Mouse (Mus musculus) hindbrain, embryonic 14.5 days (tissue): ENCODE measurements around the gene Trit1. TPM values are rescaled to one million over a fixed set of nuclear protein-coding genes. Genes with fewer than 3 reads are reported as not detected.

ENCODE experiments used
- ATAC-seq: fragments of 200-750 bp; cut with Nextera tagmentation; 2 replicates; pipeline ENCODE4 v1.8.0; 2017; ENCODE audit warnings: moderate number of reproducible peaks, mild to moderate bottlenecking, moderate TSS enrichment, moderate library complexity; ENCODE audit not compliant: low FRiP score
- DNase-seq: peaks from one replicate; pipeline ENCODE4 v3.0.0-alpha.2; 2015; ENCODE audit warnings: low spot score
- H3K27ac ChIP-seq: fragments of 300-500 bp; sonication (generic); 2 replicates; pipeline ENCODE4 v1.5.1; 2014; ENCODE audit warnings: mild to moderate bottlenecking, moderate library complexity
- H3K27me3 ChIP-seq: fragments of 300-500 bp; sonication (generic); 2 replicates; pipeline ENCODE4 v1.6.1; 2014; ENCODE audit warnings: mild to moderate bottlenecking, low read length, mixed read lengths; ENCODE audit not compliant: control insufficient read depth, insufficient read depth
- H3K36me3 ChIP-seq: fragments of 300-500 bp; sonication (generic); replicated peaks from 2 replicates; pipeline ENCODE4 v1.6.1; 2014; ENCODE audit not compliant: control insufficient read depth, insufficient read depth
- H3K4me1 ChIP-seq: fragments of 300-500 bp; sonication (generic); replicated peaks from 2 replicates; pipeline ENCODE4 v1.6.1; 2014; ENCODE audit warnings: antibody characterized with exemption, low read length, mixed read lengths; ENCODE audit not compliant: control insufficient read depth, insufficient read depth
- H3K4me2 ChIP-seq: fragments of 300-500 bp; sonication (generic); replicated peaks from 2 replicates; pipeline ENCODE4 v1.6.1; 2014; ENCODE audit warnings: mild to moderate bottlenecking, moderate library complexity
- H3K4me3 ChIP-seq: fragments of 300-500 bp; sonication (generic); replicated peaks from 2 replicates; pipeline ENCODE4 v1.5.1; 2014; ENCODE audit warnings: mild to moderate bottlenecking, low read length
- H3K9ac ChIP-seq: fragments of 300-500 bp; sonication (generic); 2 replicates; pipeline ENCODE4 v1.6.1; 2014
- H3K9me3 ChIP-seq: fragments of 300-500 bp; sonication (generic); 2 replicates; pipeline ENCODE4 v1.6.1; 2016; ENCODE audit warnings: low read length; ENCODE audit not compliant: control insufficient read depth
- WGBS: fragments of 180-500 bp; shearing (Covaris S2); extraction: QIAGEN DNeasy Blood & Tissue Kit; methylation state at CpG from one replicate; pipeline ENCODE4 v1.1.7; 2014; 5-methylcytosine and 5-hydroxymethylcytosine counted together
- polyA plus RNA-seq: library from polyadenylated mRNA; unstranded; fragments of >200 nt; fragmentation: Nextera tagmentation; extraction: Ambion mirVana; gene quantifications from 2 replicates; pipeline ENCODE4 v1.2.1, GENCODE M21; 2014

The Trit1 gene
- polyA plus RNA-seq, 1 experiment from 2014 or later, result 24.6 TPM

DNA sequence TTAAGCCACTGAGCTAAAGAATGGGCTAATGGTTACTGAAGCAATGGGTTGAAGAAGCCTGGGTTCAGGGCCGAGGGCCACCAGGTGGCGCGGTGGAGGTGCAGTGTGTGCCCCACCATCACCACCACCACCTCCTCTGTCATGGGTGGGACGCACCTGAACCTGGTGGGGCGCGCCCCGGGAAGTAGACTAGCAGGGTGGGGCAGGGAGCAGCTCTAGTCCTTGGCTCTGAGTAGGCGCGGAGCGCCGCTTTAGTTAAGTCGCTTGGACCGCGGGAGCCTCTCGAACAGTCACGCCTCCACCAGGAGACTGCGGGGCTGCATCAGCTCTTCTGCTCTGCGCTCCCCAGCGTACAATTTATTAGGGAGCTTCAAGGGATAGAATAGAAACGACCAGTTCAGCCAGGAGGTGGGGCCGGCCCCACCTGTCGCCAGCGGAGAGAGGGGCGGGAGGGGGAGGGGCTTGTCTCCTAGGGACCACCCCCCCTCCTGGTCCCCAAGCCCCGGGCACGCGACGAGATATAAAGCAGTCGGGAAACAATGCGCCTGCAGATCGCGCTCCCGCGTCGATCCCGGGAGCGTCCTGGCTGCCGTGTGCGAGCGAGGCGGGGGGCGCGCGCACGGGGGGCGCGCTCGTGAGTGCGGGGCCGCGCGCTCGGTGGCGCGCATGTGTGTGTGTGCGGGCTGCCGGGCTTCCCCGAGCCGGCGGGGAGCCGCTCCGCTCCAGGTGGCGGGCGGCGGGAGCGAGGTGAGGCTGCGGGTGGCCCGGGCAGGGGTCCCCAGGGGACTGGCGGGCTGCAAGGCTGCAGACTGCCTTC, 20.8 kb upstream of the Trit1 start, which contains the start of gene Mycl:
Gene Mycl (plus strand): TSS at position 249 of the 817 bp plus-strand sequence.
- peak within 1 kb of the TSS; percentile 89 for H3K4me3 ChIP-seq
- H3K27ac ChIP-seq, result peak within 1 kb of the TSS; percentile 91
- peaks cover 36% of the 10 kb centered on the region for H3K4me1 ChIP-seq
- H3K4me2 ChIP-seq, result peak within 1 kb of the TSS; percentile 73
- DNase-seq (peak; percentile 93), ATAC-seq (peak; percentile 81)
- under 1% methylated on average over 58 of the region's 69 CpGs for WGBS
- H3K36me3 ChIP-seq, result peaks cover 9% of the 10 kb centered on the region
- H3K27me3 ChIP-seq, result no peaks in the 10 kb centered on the region
- H3K9me3 ChIP-seq, result no peaks in the 10 kb centered on the region
- H3K9ac ChIP-seq, result peak within 1 kb of the TSS; percentile 95

DNA sequence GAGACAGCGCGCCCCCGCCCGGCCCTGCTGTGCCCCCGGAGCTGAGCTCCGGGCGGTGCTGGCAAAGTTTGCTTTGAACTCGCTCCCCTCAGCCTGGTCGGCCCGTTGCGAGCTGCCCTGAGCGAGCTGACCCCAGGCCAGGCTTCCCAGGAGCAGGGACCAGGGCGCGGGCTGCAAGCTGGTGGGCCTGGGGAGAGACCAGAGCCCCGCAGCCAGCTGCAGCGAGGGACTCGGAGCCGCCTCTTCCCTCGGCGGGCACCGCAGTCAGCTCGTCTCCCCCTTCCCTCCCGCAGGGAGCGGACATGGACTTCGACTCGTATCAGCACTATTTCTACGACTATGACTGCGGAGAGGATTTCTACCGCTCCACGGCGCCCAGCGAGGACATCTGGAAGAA, 20.2 kb upstream of the Trit1 start:
- peaks cover 15% of the 10 kb centered on the region for H3K36me3 ChIP-seq
- ATAC-seq (no peak; the same call in 1 of the 2 replicates), DNase-seq (no peak)
- under 1% methylated on average over 28 of the region's 32 CpGs for WGBS
- peak overlapping the region; percentile 95 for H3K9ac ChIP-seq
- peaks cover 42% of the 10 kb centered on the region for H3K4me1 ChIP-seq
- no peaks in the 10 kb centered on the region for H3K9me3 ChIP-seq
- peak overlapping the region; percentile 91 for H3K27ac ChIP-seq
- peak overlapping the region; percentile 73 for H3K4me2 ChIP-seq
- peak overlapping the region; percentile 89 for H3K4me3 ChIP-seq
- H3K27me3 ChIP-seq, result no peaks in the 10 kb centered on the region

DNA sequence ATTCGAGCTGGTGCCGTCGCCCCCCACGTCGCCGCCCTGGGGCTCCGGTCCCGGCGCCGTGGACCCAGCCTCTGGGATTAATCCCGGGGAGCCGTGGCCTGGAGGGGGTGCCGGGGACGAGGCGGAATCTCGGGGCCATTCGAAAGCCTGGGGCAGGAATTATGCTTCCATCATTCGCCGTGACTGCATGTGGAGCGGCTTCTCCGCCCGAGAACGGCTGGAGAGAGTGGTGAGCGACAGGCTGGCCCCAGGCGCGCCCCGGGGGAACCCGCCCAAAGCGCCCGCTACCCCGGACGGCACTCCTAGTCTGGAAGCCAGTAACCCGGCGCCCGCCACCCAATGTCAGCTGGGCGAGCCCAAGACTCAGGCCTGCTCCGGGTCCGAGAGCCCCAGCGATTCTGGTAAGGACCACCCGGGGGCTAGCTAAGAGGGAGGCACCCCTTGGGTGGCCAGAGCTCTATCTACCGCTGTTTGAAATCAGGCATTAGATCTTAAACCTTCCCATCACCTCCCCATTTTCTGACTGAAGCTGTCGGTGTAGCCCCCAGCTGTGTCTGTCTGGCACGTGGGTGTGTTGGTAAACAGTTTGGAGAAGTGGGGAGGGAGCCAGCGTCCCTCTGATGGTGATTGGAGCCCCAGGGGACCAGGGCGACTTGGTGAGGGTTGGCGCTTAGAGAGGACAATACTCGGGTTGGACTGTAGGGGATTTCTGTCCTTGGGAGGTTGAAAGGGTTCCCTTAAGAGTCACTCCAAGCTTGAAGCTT, 19.6 kb upstream of the Trit1 start:
- no peaks in the 10 kb centered on the region for H3K27me3 ChIP-seq
- H3K9ac ChIP-seq, result peak overlapping the region; percentile 95
- ATAC-seq (peak; percentile 5; the same call in 1 of the 2 replicates), DNase-seq (peak; percentile 56)
- WGBS, result 0% methylated on average over 43 of the region's 47 CpGs
- H3K36me3 ChIP-seq, result peaks cover 21% of the 10 kb centered on the region
- no peaks in the 10 kb centered on the region for H3K9me3 ChIP-seq
- H3K27ac ChIP-seq, result peak overlapping the region; percentile 91
- H3K4me1 ChIP-seq, result peaks cover 45% of the 10 kb centered on the region
- H3K4me3 ChIP-seq, result peak overlapping the region; percentile 89
- peak overlapping the region; percentile 73 for H3K4me2 ChIP-seq

- ATAC-seq, result peak; percentile 72
- Histone ChIP-seq H3K9ac (peak overlapping the region; percentile 95), H3K36me3 (peaks cover 34% of the 10 kb centered on the region), H3K27me3 (no peaks in the 10 kb centered on the region), H3K9me3 (no peaks in the 10 kb centered on the region), H3K27ac (peak overlapping the region; percentile 92), H3K4me1 (peaks cover 45% of the 10 kb centered on the region), H3K4me2 (peak overlapping the region; percentile 73), H3K4me3 (peak overlapping the region; percentile 89)
- DNase-seq, result peak; percentile 80
- WGBS, result 3% methylated on average over 12 of the region's 12 CpGs
Measured at GRCm38 (mm10) chr4:122998537-122999262, 17.7 kb upstream of the Trit1 start.

GRCm38 (mm10) chr4:122999263-122999691, 17.1 kb upstream of the Trit1 start:
- no peaks in the 10 kb centered on the region for H3K9me3 ChIP-seq
- peaks cover 45% of the 10 kb centered on the region for H3K4me1 ChIP-seq
- no peaks in the 10 kb centered on the region for H3K27me3 ChIP-seq
- peaks cover 34% of the 10 kb centered on the region for H3K36me3 ChIP-seq
- H3K9ac ChIP-seq, result peak overlapping the region; percentile 71
- ATAC-seq, result no peak
- peak overlapping the region; percentile 73 for H3K4me2 ChIP-seq
- H3K4me3 ChIP-seq, result peak overlapping the region; percentile 89
- WGBS, result 6% methylated on average over 4 of the region's 4 CpGs
- peak; percentile 49 for DNase-seq
- peak overlapping the region; percentile 92 for H3K27ac ChIP-seq

DNA sequence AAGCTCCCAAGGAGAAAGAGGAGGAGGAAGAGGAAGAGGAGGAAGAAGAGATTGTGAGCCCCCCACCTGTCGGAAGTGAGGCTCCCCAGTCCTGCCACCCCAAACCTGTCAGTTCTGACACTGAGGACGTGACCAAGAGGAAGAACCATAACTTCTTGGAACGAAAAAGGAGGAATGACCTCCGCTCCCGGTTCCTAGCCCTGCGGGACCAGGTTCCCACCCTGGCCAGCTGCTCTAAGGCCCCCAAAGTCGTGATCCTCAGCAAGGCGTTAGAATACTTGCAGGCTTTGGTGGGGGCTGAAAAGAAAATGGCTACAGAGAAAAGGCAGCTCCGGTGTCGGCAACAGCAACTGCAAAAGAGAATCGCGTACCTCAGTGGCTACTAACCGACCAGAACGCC, 16.3 kb upstream of the Trit1 start:
- peak overlapping the region; percentile 92 for H3K27ac ChIP-seq
- H3K4me2 ChIP-seq, result peak overlapping the region; percentile 73
- no peaks in the 10 kb centered on the region for H3K9me3 ChIP-seq
- no peak for DNase-seq
- ATAC-seq, result no peak
- peak overlapping the region; percentile 89 for H3K4me3 ChIP-seq
- peak overlapping the region; percentile 71 for H3K9ac ChIP-seq
- H3K27me3 ChIP-seq, result no peaks in the 10 kb centered on the region
- 18% methylated on average over 14 of the region's 14 CpGs for whole genome bisulfite sequencing
- peaks cover 42% of the 10 kb centered on the region for H3K4me1 ChIP-seq
- peaks cover 34% of the 10 kb centered on the region for H3K36me3 ChIP-seq

- peak overlapping the region; percentile 16; the same call in 1 of the 2 replicates for H3K27ac ChIP-seq
- peaks cover 41% of the 10 kb centered on the region for H3K4me1 ChIP-seq
- peak overlapping the region; percentile 2; the same call in 1 of the 2 replicates for H3K9ac ChIP-seq
- H3K4me2 ChIP-seq, result peak overlapping the region; percentile 73
- no peaks in the 10 kb centered on the region for H3K9me3 ChIP-seq
- no peak for ATAC-seq
- H3K4me3 ChIP-seq, result peak overlapping the region; percentile 89; the same call in 1 of the 2 replicates
- 17% methylated on average over 17 of the region's 17 CpGs for WGBS
- H3K27me3 ChIP-seq, result no peaks in the 10 kb centered on the region
- peaks cover 34% of the 10 kb centered on the region for H3K36me3 ChIP-seq
- no peak for DNase-seq
Measured at GRCm38 (mm10) chr4:123000617-123001342, 15.6 kb upstream of the Trit1 start.

GRCm38 (mm10) chr4:123005054-123005966, 11.1 kb upstream of the Trit1 start:
- ATAC-seq (no peak), DNase-seq (no peak)
- WGBS, result 49% methylated on average over 15 of the region's 15 CpGs
- no peak overlapping the region for H3K9ac ChIP-seq
- H3K4me3 ChIP-seq, result no peak overlapping the region
- peaks cover 12% of the 10 kb centered on the region for H3K4me1 ChIP-seq
- H3K9me3 ChIP-seq, result no peaks in the 10 kb centered on the region
- H3K27ac ChIP-seq, result no peak overlapping the region
- H3K36me3 ChIP-seq, result peaks cover 28% of the 10 kb centered on the region
- no peak overlapping the region for H3K4me2 ChIP-seq
- H3K27me3 ChIP-seq, result no peaks in the 10 kb centered on the region
